Mouse (Mus musculus) hindbrain, embryonic 14.5 days (tissue): ENCODE measurements around the gene Ccdc107. TPM values are rescaled to one million over a fixed set of nuclear protein-coding genes. Genes with fewer than 3 reads are reported as not detected.

ENCODE experiments used
- ATAC-seq: fragments of 200-750 bp; cut with Nextera tagmentation; 2 replicates; pipeline ENCODE4 v1.8.0; 2017; ENCODE audit warnings: moderate number of reproducible peaks, mild to moderate bottlenecking, moderate TSS enrichment, moderate library complexity; ENCODE audit not compliant: low FRiP score
- DNase-seq: peaks from one replicate; pipeline ENCODE4 v3.0.0-alpha.2; 2015; ENCODE audit warnings: low spot score
- H3K27ac ChIP-seq: fragments of 300-500 bp; sonication (generic); 2 replicates; pipeline ENCODE4 v1.5.1; 2014; ENCODE audit warnings: mild to moderate bottlenecking, moderate library complexity
- H3K27me3 ChIP-seq: fragments of 300-500 bp; sonication (generic); 2 replicates; pipeline ENCODE4 v1.6.1; 2014; ENCODE audit warnings: mild to moderate bottlenecking, low read length, mixed read lengths; ENCODE audit not compliant: control insufficient read depth, insufficient read depth
- H3K36me3 ChIP-seq: fragments of 300-500 bp; sonication (generic); replicated peaks from 2 replicates; pipeline ENCODE4 v1.6.1; 2014; ENCODE audit not compliant: control insufficient read depth, insufficient read depth
- H3K4me1 ChIP-seq: fragments of 300-500 bp; sonication (generic); replicated peaks from 2 replicates; pipeline ENCODE4 v1.6.1; 2014; ENCODE audit warnings: antibody characterized with exemption, low read length, mixed read lengths; ENCODE audit not compliant: control insufficient read depth, insufficient read depth
- H3K4me2 ChIP-seq: fragments of 300-500 bp; sonication (generic); replicated peaks from 2 replicates; pipeline ENCODE4 v1.6.1; 2014; ENCODE audit warnings: mild to moderate bottlenecking, moderate library complexity
- H3K4me3 ChIP-seq: fragments of 300-500 bp; sonication (generic); replicated peaks from 2 replicates; pipeline ENCODE4 v1.5.1; 2014; ENCODE audit warnings: mild to moderate bottlenecking, low read length
- H3K9ac ChIP-seq: fragments of 300-500 bp; sonication (generic); 2 replicates; pipeline ENCODE4 v1.6.1; 2014
- H3K9me3 ChIP-seq: fragments of 300-500 bp; sonication (generic); 2 replicates; pipeline ENCODE4 v1.6.1; 2016; ENCODE audit warnings: low read length; ENCODE audit not compliant: control insufficient read depth
- WGBS: fragments of 180-500 bp; shearing (Covaris S2); extraction: QIAGEN DNeasy Blood & Tissue Kit; methylation state at CpG from one replicate; pipeline ENCODE4 v1.1.7; 2014; 5-methylcytosine and 5-hydroxymethylcytosine counted together
- polyA plus RNA-seq: library from polyadenylated mRNA; unstranded; fragments of >200 nt; fragmentation: Nextera tagmentation; extraction: Ambion mirVana; gene quantifications from 2 replicates; pipeline ENCODE4 v1.2.1, GENCODE M21; 2014

Gene Ccdc107
- polyA plus RNA-seq, 1 experiment from 2014 or later: 92.0 TPM

DNA sequence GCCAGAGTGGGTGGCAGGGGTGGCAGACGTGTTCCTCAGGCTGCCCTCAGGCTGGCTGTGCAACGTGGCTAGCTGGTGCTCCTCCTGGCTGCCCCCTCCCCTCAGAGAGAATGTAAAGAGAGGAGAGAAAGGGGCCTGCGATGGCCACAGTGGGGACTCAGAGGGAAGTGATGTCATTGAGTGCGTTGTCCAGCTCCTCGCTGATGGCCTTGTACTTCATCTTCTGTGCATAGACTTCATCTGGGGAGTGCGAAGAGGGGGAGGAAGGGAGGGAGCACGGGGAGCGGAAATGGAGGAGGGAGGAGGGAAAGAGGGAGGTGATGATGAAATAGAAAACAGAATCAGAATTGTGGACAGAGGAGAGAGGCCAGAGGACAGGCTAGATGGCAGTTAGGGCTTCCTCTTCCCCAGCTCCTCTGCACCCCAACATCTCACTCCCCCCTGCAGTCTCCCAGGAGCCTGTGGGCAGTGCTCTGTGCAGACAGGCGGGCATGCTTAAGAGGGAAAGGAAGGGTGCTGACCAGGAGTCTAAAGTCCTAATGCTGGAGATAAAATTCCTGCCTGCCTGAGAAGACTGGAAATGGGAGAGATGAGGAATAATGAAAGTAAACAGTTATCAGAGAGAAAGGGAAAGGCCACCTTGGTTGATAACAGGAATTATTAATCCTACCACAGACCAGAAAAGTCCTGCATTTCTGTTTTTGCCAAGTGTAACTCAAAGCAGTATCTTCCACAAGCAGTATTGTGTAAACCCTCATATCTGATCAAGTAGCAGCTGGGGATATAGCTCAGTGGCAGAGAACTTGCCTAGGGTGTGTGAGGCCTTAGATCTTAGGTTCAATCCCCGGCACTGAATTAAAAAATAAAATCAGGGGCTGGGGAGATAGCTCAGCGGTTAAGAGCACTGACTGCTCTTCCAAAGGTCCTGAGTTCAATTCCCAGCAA lies 23.3 kb downstream of the Ccdc107 start:
- Histone ChIP-seq H3K9me3 (no peaks in the 10 kb centered on the region), H3K4me1 (no peaks in the 10 kb centered on the region), H3K4me3 (no peak overlapping the region), H3K27ac (no peak overlapping the region), H3K9ac (no peak overlapping the region), H3K4me2 (no peak overlapping the region), H3K36me3 (no peaks in the 10 kb centered on the region), H3K27me3 (peaks cover 3% of the 10 kb centered on the region; the same call in 1 of the 2 replicates)
- no peak for ATAC-seq
- no peak for DNase-seq
- WGBS: 73% methylated on average over 11 of the region's 11 CpGs

DNA sequence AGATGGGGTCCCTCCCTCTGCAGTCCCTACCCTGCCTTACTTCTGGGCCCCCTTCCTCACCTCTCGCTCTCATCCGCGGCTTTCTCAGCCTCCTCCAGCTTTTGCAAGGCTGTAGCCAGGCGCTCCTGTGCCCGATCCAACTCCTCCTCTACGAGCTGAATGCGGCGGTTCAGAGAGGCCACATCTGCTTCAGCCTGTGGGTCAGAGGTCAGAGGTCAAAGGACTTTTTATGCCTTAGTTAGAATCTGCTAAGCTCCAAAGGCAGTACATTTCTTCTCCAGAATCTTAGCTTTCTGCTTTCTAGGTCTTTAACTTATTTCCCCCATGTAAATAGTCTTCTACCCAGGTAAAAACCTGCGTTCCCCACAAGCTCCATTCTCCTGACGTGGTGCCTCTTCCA lies 26.9 kb downstream of the Ccdc107 start:
- Histone ChIP-seq H3K9me3 (no peaks in the 10 kb centered on the region), H3K4me1 (peaks cover 12% of the 10 kb centered on the region), H3K36me3 (no peaks in the 10 kb centered on the region), H3K4me3 (no peak overlapping the region), H3K4me2 (peak overlapping the region; percentile 42), H3K9ac (no peak overlapping the region), H3K27me3 (peaks cover 33% of the 10 kb centered on the region), H3K27ac (no peak overlapping the region)
- WGBS: 13% methylated on average over 10 of the region's 10 CpGs
- DNase-seq (no peak), ATAC-seq (no peak)

DNA sequence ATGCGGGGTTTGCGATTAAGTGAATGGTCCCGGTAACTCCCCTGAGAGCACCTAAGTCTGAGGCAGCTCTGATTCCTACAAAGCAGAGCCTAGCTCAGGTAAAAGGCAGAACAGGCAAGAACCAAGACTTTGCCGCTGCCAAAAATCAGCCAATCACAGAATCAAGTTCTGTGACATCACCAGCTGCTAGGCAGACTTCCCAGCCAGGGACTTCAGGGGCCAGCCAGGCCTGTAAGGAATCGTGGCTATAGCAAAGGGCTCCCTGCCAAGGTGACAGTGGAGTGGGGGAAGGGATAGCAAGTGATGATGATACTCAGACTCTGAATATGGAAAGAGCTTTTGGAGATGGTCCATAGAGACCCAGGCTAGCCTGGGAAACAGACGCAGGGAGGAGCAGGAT lies 27.3 kb downstream of the Ccdc107 start:
- Histone ChIP-seq H3K9ac (no peak overlapping the region), H3K9me3 (no peaks in the 10 kb centered on the region), H3K4me1 (peaks cover 13% of the 10 kb centered on the region), H3K27ac (no peak overlapping the region), H3K27me3 (peaks cover 37% of the 10 kb centered on the region), H3K4me3 (no peak overlapping the region), H3K4me2 (peak overlapping the region; percentile 42), H3K36me3 (no peaks in the 10 kb centered on the region)
- peak; percentile 54; the same call in 1 of the 2 replicates for ATAC-seq
- WGBS: 18% methylated on average over 6 of the region's 6 CpGs
- peak; percentile 100 for DNase-seq

DNA sequence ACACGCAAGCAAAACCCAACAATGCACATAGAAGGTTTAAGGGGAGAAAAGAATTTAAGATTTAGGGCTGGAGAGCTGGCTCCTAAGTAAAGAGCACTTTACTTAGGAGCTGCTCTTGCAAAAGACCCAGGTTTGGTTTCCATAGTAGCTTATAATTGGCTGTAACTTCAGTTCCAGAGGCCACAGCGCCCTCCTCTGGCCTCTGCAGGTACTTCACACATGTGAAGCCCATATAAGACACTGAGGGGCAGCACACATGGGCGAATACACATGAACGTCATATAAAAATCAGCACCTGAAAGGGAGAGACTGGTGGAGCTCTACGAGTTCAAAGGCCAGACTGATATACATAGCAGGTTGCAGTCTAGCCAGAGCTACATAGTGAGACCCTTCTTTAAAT lies 35.2 kb downstream of the Ccdc107 start:
- Histone ChIP-seq H3K4me1 (peaks cover 13% of the 10 kb centered on the region), H3K27ac (no peak overlapping the region), H3K4me2 (no peak overlapping the region), H3K27me3 (peaks cover 36% of the 10 kb centered on the region), H3K4me3 (no peak overlapping the region), H3K36me3 (peaks cover 20% of the 10 kb centered on the region), H3K9ac (no peak overlapping the region), H3K9me3 (no peaks in the 10 kb centered on the region)
- no peak for ATAC-seq
- 67% methylated on average over 5 of the region's 5 CpGs for WGBS
- no peak for DNase-seq

DNA sequence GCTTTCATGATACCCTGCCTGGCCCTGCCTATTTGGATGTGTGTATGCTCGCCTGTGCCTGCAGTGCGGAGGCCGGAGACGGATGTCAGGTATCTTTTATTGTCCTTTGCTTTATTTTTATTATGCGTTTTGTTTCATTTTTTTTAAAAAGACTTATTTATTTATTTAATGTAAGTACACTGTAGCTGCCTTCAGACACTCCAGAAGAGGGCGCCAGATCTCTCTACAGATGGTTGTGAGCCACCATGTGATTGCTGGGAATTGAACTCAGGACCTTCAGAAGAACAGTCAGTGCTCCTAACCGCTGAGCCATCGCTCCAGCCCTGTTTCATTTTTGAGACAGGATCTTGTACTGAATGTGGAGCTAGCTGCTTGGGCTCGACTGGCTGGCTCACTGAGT lies 35.8 kb downstream of the Ccdc107 start:
- ATAC-seq: no peak
- H3K27ac ChIP-seq: no peak overlapping the region

DNA sequence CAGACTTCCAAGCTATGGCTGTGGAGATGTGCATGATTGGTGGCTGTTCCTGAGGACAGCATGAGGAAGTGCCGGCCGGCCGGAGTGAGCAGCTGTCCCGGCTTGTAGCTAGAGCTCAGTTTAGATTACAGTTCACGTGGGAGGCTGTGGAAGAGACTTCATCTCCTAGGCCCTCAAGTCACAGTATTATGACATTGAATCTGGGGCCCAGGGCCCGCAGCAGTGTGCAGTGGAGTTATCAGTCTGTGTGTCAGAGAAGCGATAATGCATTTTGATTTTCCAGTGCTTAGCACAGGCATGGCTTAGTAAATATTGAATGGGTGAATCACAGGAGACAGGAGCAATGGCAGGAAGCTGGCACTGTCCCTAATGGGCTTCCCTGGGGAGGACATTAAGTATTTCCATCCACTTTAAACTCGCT lies 37.4 kb downstream of the Ccdc107 start:
- no peak overlapping the region for H3K4me3 ChIP-seq
- no peak overlapping the region for H3K4me2 ChIP-seq
- H3K27ac ChIP-seq: 0 out of 2 replicates have a peak overlapping the region, but pooled peaks have one; percentile 38
- no peak for ATAC-seq
- no peak overlapping the region for H3K9ac ChIP-seq
- DNase-seq: no peak
- 63% methylated on average over 8 of the region's 8 CpGs for WGBS
- peaks cover 41% of the 10 kb centered on the region for H3K36me3 ChIP-seq
- no peaks in the 10 kb centered on the region for H3K4me1 ChIP-seq
- H3K27me3 ChIP-seq: peaks cover 14% of the 10 kb centered on the region
- no peaks in the 10 kb centered on the region for H3K9me3 ChIP-seq

More for the DNA sequence above, 35.8 kb downstream of the Ccdc107 start:
- Histone ChIP-seq H3K4me2 (no peak overlapping the region), H3K9ac (no peak overlapping the region), H3K4me3 (no peak overlapping the region), H3K27me3 (peaks cover 30% of the 10 kb centered on the region), H3K9me3 (no peaks in the 10 kb centered on the region), H3K36me3 (peaks cover 26% of the 10 kb centered on the region), H3K4me1 (peaks cover 11% of the 10 kb centered on the region)
- WGBS: 76% methylated on average over 9 of the region's 9 CpGs
- DNase-seq: no peak

DNA sequence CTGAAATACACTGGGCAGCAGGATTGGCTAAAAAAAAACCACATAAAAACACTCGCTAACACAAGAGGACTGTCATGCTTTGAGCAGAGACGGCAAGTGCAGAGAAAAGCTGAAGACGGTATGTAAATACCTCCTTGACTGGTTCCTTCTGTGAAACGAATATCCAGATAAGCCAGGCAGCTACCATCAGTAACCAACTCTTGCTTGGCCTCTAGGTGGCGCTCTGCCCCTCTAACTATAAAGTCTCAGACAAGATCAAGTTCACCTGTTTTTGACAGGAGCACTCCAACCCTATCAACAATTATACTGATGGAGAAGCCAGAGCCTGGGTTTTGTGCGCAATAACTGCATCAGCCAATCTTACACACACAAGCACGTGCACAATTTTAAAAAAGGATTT lies 37.9 kb downstream of the Ccdc107 start:
- no peak overlapping the region for H3K27ac ChIP-seq
- no peak overlapping the region for H3K9ac ChIP-seq
- no peaks in the 10 kb centered on the region for H3K9me3 ChIP-seq
- H3K36me3 ChIP-seq: peaks cover 46% of the 10 kb centered on the region
- no peak overlapping the region for H3K4me3 ChIP-seq
- H3K4me2 ChIP-seq: no peak overlapping the region
- H3K27me3 ChIP-seq: peaks cover 10% of the 10 kb centered on the region; the same call in 1 of the 2 replicates
- no peaks in the 10 kb centered on the region for H3K4me1 ChIP-seq
- ATAC-seq (no peak), DNase-seq (peak; percentile 70)
- WGBS: 29% methylated on average over 7 of the region's 7 CpGs

DNA sequence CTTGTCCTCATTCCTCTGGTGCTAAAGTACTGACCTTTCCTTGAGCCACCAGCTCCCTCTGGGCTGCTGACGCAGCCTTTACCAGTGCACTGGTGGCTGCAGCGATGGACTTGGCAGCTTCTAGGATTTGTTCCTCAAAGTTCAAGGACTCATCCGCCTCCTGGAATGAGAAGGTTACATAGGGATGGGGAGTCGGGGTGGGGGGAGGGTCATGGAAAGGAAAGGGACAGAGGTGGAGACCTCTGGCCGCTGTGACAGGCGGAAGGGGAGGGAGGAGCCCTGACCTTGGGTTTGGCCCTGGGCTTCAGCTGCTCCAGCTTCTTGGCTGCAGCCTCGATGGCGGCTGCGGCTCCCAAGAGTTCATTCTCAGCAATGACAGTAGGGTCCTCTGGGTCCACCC lies 40.6 kb downstream of the Ccdc107 start:
- no peak overlapping the region for H3K9ac ChIP-seq
- ATAC-seq: no peak
- WGBS: 94% methylated on average over 9 of the region's 9 CpGs
- H3K27me3 ChIP-seq: no peaks in the 10 kb centered on the region
- no peaks in the 10 kb centered on the region for H3K4me1 ChIP-seq
- no peak overlapping the region for H3K4me3 ChIP-seq
- no peak for DNase-seq
- H3K36me3 ChIP-seq: peaks cover 72% of the 10 kb centered on the region
- H3K27ac ChIP-seq: no peak overlapping the region
- H3K4me2 ChIP-seq: no peak overlapping the region
- H3K9me3 ChIP-seq: no peaks in the 10 kb centered on the region

DNA sequence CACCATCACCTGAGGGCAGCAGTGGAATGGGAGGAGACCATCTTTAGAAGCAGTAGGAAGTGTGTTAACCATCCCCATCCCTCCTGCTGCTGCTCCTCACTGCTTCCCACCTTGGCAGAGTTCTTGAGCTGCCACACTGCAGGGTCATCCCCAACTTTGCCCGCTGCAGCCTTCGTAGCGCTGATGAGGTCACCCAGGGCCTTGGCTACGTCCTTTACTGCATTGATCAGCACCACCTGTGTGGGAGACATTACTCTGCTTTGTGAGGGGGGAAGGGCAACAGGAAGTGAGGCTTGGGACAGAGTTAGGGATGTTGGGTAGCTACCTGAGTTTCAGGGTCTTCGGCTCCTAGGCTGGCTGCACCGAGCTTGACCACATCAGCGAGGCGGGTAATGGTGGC lies 42.9 kb downstream of the Ccdc107 start:
- Histone ChIP-seq H3K36me3 (peaks cover 96% of the 10 kb centered on the region), H3K27ac (no peak overlapping the region), H3K9me3 (no peaks in the 10 kb centered on the region), H3K27me3 (no peaks in the 10 kb centered on the region), H3K4me1 (no peaks in the 10 kb centered on the region), H3K4me3 (no peak overlapping the region), H3K4me2 (no peak overlapping the region), H3K9ac (no peak overlapping the region)
- ATAC-seq (no peak), DNase-seq (no peak)
- WGBS: over 99% methylated on average over 8 of the region's 8 CpGs
